ENCODE assay signal across 8 mouse cellular contexts in the genomic region with DNA sequence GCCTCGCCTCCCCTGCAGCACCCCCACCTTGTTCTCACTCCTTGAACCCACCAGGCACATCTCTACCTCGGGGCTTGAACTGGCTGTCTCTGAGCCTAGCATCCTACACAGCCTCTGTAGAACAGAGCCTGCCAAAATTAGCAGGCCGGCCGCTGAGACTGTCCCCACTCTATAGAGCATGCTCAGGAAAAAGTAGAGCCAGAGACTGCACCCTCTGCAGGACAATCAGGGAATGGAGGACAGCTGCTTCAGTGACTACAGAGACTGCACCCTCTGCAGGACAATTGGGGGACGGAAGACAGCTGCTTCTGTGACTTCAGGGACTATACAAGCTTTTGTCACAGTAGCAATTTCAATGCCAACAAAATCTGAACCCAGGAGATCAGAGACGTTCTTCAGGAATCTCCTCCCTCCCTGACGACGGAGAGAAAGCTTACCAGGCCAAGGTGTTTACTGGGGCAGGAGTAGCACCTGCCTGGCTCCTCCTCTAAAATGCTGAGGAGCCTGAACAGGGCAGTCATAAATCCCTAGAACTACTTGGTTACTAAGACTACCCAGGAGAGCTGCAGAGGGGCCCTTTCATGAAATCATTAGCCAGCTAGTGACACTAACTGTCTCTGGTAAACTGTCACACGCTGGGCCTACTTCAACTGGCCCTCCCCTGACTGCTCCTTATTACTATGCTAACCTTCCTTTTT. TPM values are rescaled to one million over a fixed set of nuclear protein-coding genes. Genes with fewer than 3 reads are reported as not detected.
A peak's percentile ranks its signal among the peaks of the same experiment; 100 is the strongest.
DNase-seq lines count a peak whose midpoint lies in the region; ATAC-seq and TF ChIP-seq lines count a peak whose summit lies in the region.

No protein-coding gene starts in this region.

- peaks cover 13% of the 10 kb centered on the region for H3K9me3 ChIP-seq in G1E (replicated peaks)
- no peaks in the 10 kb centered on the region for H3K9me3 ChIP-seq in hindbrain, embryonic 12.5 days (replicated peaks)

- no peak overlapping the region for H3K4me3 ChIP-seq in G1E (ENCODE audit: low read depth, low read length)
- no peak overlapping the region for H3K4me3 ChIP-seq in hindbrain, embryonic 12.5 days

- H3K27me3 ChIP-seq in G1E (ENCODE audit: insufficient read depth, low read length), result no peaks in the 10 kb centered on the region
- no peaks in the 10 kb centered on the region for H3K27me3 ChIP-seq in hindbrain, embryonic 12.5 days

- peak; percentile 26; the same call in 1 of the 2 replicates for TF ChIP-seq CTCF in G1E (IDR thresholded peaks at IDR 0.05; ENCODE audit: low read depth, low read length)

- ATAC-seq in G1E (ENCODE audit: extremely low read depth, insufficient number of reproducible peaks, low FRiP score, poor library complexity, severe bottlenecking), result no peak; the same call in 1 of the 2 replicates
- peak; percentile 67 for ATAC-seq in hindbrain, embryonic 12.5 days (ENCODE audit: low FRiP score)

- peaks cover 11% of the 10 kb centered on the region; the same call in 1 of the 2 replicates for H3K4me1 ChIP-seq in G1E (ENCODE audit: insufficient read depth, low read depth, low read length)
- peaks cover 19% of the 10 kb centered on the region for H3K4me1 ChIP-seq in hindbrain, embryonic 12.5 days

- 0 out of 2 replicates have a peak overlapping the region, but pooled peaks have one; percentile 15 for H3K9ac ChIP-seq in hindbrain, embryonic 12.5 days

- peak; percentile 28 for DNase-seq in G1E (ENCODE audit: low spot score)
- peak; percentile 90 for DNase-seq in cerebellum, adult 8-10 months
- DNase-seq in frontal cortex, adult 2 months (ENCODE audit: extremely low spot score in 1 of 2, low spot score in 1 of 2), result peak; percentile 87 to 94
- peak; percentile 89 to 90 for DNase-seq in layer of hippocampus, postnatal 10 days (ENCODE audit: low spot score in 2 of 2)
- peak; percentile 91 for DNase-seq in lung, postnatal 10 days
- peak; percentile 56 for DNase-seq in retina, adult 2 months (ENCODE audit: low read depth, low spot score)
- peak; percentile 61 for DNase-seq in thymus, postnatal 25 days

- H3K27ac ChIP-seq in hindbrain, embryonic 12.5 days, result no peak overlapping the region

- H3K4me2 ChIP-seq in hindbrain, embryonic 12.5 days (replicated peaks), result no peak overlapping the region

- peaks cover 96% of the 10 kb centered on the region for H3K36me3 ChIP-seq in G1E (replicated peaks)
- H3K36me3 ChIP-seq in hindbrain, embryonic 12.5 days, result peaks cover 24% of the 10 kb centered on the region

- WGBS in hindbrain, embryonic 12.5 days, result 32% methylated on average over 9 of the region's 9 CpGs

RNA-seq across cellular contexts. Expression of gene Spdef, which starts 33.0 kb away (rescaled TPM):
- total RNA-seq in G1E (2014; fragmentation: Nextera tagmentation) (not detected in 2 replicates), G1E (2017) (not detected in 2 replicates)
- polyA plus RNA-seq in G1E (2012), result 0.02 TPM in 1 of 2 replicates, not detected in the other
- polyA plus RNA-seq in frontal cortex, adult 2 months (2012; rRNA removed), result 0.80 and 0.95 TPM in 2 replicates
- 0.35 and 0.48 TPM in 2 replicates for polyA plus RNA-seq in hindbrain, embryonic 12.5 days (2016; fragmentation: Nextera tagmentation; extraction: Ambion mirVana)
- 1 to 10 TPM; 1.1 to 1.3 TPM for total RNA-seq in layer of hippocampus, postnatal 10 days (2021)

RNA-seq across cellular contexts. Expression of gene D17Wsu92e, which starts 58.7 kb away (rescaled TPM):
- 84.4 and 87.4 TPM in 2 replicates for total RNA-seq in G1E (2014; fragmentation: Nextera tagmentation)
- total RNA-seq in G1E (2017), result 61.6 and 65.3 TPM in 2 replicates
- 58.6 and 60.2 TPM in 2 replicates for polyA plus RNA-seq in G1E (2012)
- polyA plus RNA-seq in frontal cortex, adult 2 months (2012; rRNA removed), result 157 and 178 TPM in 2 replicates
- polyA plus RNA-seq in hindbrain, embryonic 12.5 days (2016; fragmentation: Nextera tagmentation; extraction: Ambion mirVana), result 11.8 and 13.7 TPM in 2 replicates
- total RNA-seq in layer of hippocampus, postnatal 10 days (2021), result 100 to 1,000 TPM in 1 of 2 experiments, 10 to 100 TPM in 1; 99.8 to 105 TPM

Comparison
In these comparisons a context has a peak if more than half of its experiments do, and no peak if none do; other contexts are left out.
1. DNase-seq: peak in every context shown above with its lines; median percentile 91 in lung, postnatal 10 days; 90 in frontal cortex, adult 2 months; 90 in cerebellum, adult 8-10 months; 90 in layer of hippocampus, postnatal 10 days; 61 in thymus, postnatal 25 days; 56 in retina, adult 2 months; 28 in G1E.